In genomic region chr19:7185715-7186291, GRCm38 (mm10) we compare ENCODE assay signal across 12 mouse cellular contexts. TPM values are rescaled to one million over a fixed set of nuclear protein-coding genes. Genes with fewer than 3 reads are reported as not detected.
DNase-seq lines count a peak whose midpoint lies in the region; ATAC-seq lines count a peak whose summit lies in the region.
"Had no signal": no experiment of that assay in that cellular context is flagged by ENCODE, and none has a peak within 500 bp of the region (broad histone marks: within the 10 kb centered on the region; RNA-seq: fewer than 3 reads in every experiment).

No protein-coding gene starts in this region.

- H3K4me3 ChIP-seq in hindbrain, embryonic 10.5 days = peak overlapping the region; percentile 33
- H3K4me3 ChIP-seq in hindbrain, embryonic 16.5 days (ENCODE audit: low read length) = no peak overlapping the region
- H3K4me3 ChIP-seq in intestine, embryonic 14.5 days (ENCODE audit: low read depth, low read length) = no peak overlapping the region
- no peak overlapping the region for H3K4me3 ChIP-seq in midbrain, embryonic 15.5 days
- H3K4me3 ChIP-seq: heart, embryonic 13.5 days; lung, embryonic 15.5 days had no signal

- peaks cover 76% of the 10 kb centered on the region for H3K4me1 ChIP-seq in hindbrain, embryonic 10.5 days (replicated peaks)
- peaks cover 25% of the 10 kb centered on the region for H3K4me1 ChIP-seq in hindbrain, embryonic 16.5 days (ENCODE audit: control insufficient read depth, insufficient read depth, low read depth, low read length)
- H3K4me1 ChIP-seq in intestine, embryonic 14.5 days (replicated peaks; ENCODE audit: control insufficient read depth, insufficient read depth, low read length) = peaks cover 22% of the 10 kb centered on the region
- peaks cover 38% of the 10 kb centered on the region for H3K4me1 ChIP-seq in midbrain, embryonic 15.5 days

- DNase-seq in hindbrain, embryonic 10.5 days (ENCODE audit: low spot score) = peak; percentile 61
- peak; percentile 76 for DNase-seq in embryo, embryonic 10.5 days (ENCODE audit: low spot score)
- DNase-seq in intestine, embryonic 14.5 days (ENCODE audit: low spot score) = peak; percentile 57
- DNase-seq in adrenal gland, postnatal 4 days (ENCODE audit: low spot score in 2 of 2) = no peak
- no peak for DNase-seq in left cerebral cortex, adult 18-20 months (ENCODE audit: low spot score in 2 of 2)
- DNase-seq: cerebellum, adult 9-11 months had no signal

- H3K36me3 ChIP-seq in hindbrain, embryonic 10.5 days = no peaks in the 10 kb centered on the region
- no peaks in the 10 kb centered on the region for H3K36me3 ChIP-seq in hindbrain, embryonic 16.5 days (ENCODE audit: control insufficient read depth, insufficient read depth, low read length)
- H3K36me3 ChIP-seq in intestine, embryonic 14.5 days (ENCODE audit: control insufficient read depth, insufficient read depth, low read length) = no peaks in the 10 kb centered on the region
- no peaks in the 10 kb centered on the region for H3K36me3 ChIP-seq in midbrain, embryonic 15.5 days (replicated peaks)
- H3K36me3 ChIP-seq: heart, embryonic 13.5 days; lung, embryonic 15.5 days had no signal

- 5% methylated on average over 18 of the region's 18 CpGs for WGBS in hindbrain, embryonic 10.5 days
- whole genome bisulfite sequencing in hindbrain, embryonic 16.5 days = 8% methylated on average over 18 of the region's 18 CpGs
- WGBS in intestine, embryonic 14.5 days = 8% methylated on average over 18 of the region's 18 CpGs
- WGBS in midbrain, embryonic 15.5 days = 8% methylated on average over 18 of the region's 18 CpGs

- H3K27me3 ChIP-seq in hindbrain, embryonic 10.5 days (ENCODE audit: insufficient read depth, poor library complexity, severe bottlenecking) = peaks cover 89% of the 10 kb centered on the region
- peaks cover 12% of the 10 kb centered on the region for H3K27me3 ChIP-seq in hindbrain, embryonic 16.5 days (replicated peaks; ENCODE audit: control insufficient read depth, insufficient read depth, low read length)
- H3K27me3 ChIP-seq in intestine, embryonic 14.5 days (replicated peaks; ENCODE audit: control insufficient read depth, insufficient read depth, low read length) = no peaks in the 10 kb centered on the region
- H3K27me3 ChIP-seq in midbrain, embryonic 15.5 days (replicated peaks) = peaks cover 32% of the 10 kb centered on the region

- peak overlapping the region; percentile 85 for H3K27ac ChIP-seq in hindbrain, embryonic 10.5 days
- no peak overlapping the region for H3K27ac ChIP-seq in hindbrain, embryonic 16.5 days (ENCODE audit: low read depth, low read length)
- no peak overlapping the region for H3K27ac ChIP-seq in intestine, embryonic 14.5 days (ENCODE audit: low read depth)
- H3K27ac ChIP-seq in midbrain, embryonic 15.5 days = no peak overlapping the region
- H3K27ac ChIP-seq: heart, embryonic 13.5 days; lung, embryonic 15.5 days had no signal

- H3K9me3 ChIP-seq in hindbrain, embryonic 10.5 days = no peaks in the 10 kb centered on the region
- no peaks in the 10 kb centered on the region for H3K9me3 ChIP-seq in hindbrain, embryonic 16.5 days (ENCODE audit: control insufficient read depth, low read length)
- no peaks in the 10 kb centered on the region for H3K9me3 ChIP-seq in intestine, embryonic 14.5 days (ENCODE audit: control insufficient read depth, low read length)
- H3K9me3 ChIP-seq in midbrain, embryonic 15.5 days = no peaks in the 10 kb centered on the region
- H3K9me3 ChIP-seq: heart, embryonic 13.5 days; lung, embryonic 15.5 days had no signal

- ATAC-seq in hindbrain, embryonic 16.5 days = no peak
- no peak for ATAC-seq in intestine, embryonic 14.5 days (replicated peaks; ENCODE audit: low FRiP score, low TSS enrichment, low read depth)
- ATAC-seq in midbrain, embryonic 15.5 days (replicated peaks) = no peak
- ATAC-seq in megakaryocyte-erythroid progenitor cell, adult 5-6 weeks (replicated peaks; ENCODE audit: low FRiP score, low TSS enrichment, poor library complexity, severe bottlenecking) = no peak
- ATAC-seq: CD4-positive, CD25-positive, alpha-beta regulatory T cell, adult 4 months had no signal

- H3K4me2 ChIP-seq in hindbrain, embryonic 16.5 days (ENCODE audit: low read length) = no peak overlapping the region
- H3K4me2 ChIP-seq in intestine, embryonic 14.5 days (ENCODE audit: low read length) = peak overlapping the region; percentile 20
- peak overlapping the region; percentile 11; the same call in 1 of the 2 replicates for H3K4me2 ChIP-seq in midbrain, embryonic 15.5 days
- H3K4me2 ChIP-seq: heart, embryonic 13.5 days; lung, embryonic 15.5 days had no signal

- no peak overlapping the region for H3K9ac ChIP-seq in hindbrain, embryonic 16.5 days (ENCODE audit: low read depth, low read length)
- H3K9ac ChIP-seq in intestine, embryonic 14.5 days (ENCODE audit: low read length) = no peak overlapping the region
- no peak overlapping the region for H3K9ac ChIP-seq in midbrain, embryonic 15.5 days
- H3K9ac ChIP-seq: heart, embryonic 13.5 days; lung, embryonic 15.5 days had no signal

RNA-seq across cellular contexts. Expression of gene Otub1, which starts 20.3 kb away (rescaled TPM):
- polyA plus RNA-seq in hindbrain, embryonic 10.5 days (2016; fragmentation: Nextera tagmentation; extraction: Ambion mirVana) = 273 and 309 TPM in 2 replicates
- polyA plus RNA-seq in hindbrain, embryonic 16.5 days (2015; fragmentation: Nextera tagmentation; extraction: Ambion mirVana) = 246 and 249 TPM in 2 replicates
- 205 and 224 TPM in 2 replicates for polyA plus RNA-seq in intestine, embryonic 14.5 days (2014; fragmentation: Nextera tagmentation; extraction: Ambion mirVana)
- polyA plus RNA-seq in midbrain, embryonic 15.5 days (2015; fragmentation: Nextera tagmentation; extraction: Ambion mirVana) = 242 and 255 TPM in 2 replicates
- 100 to 1,000 TPM; 133 to 135 TPM for total RNA-seq in adrenal gland, postnatal 4 days (2021)
- 100 to 1,000 TPM; 274 to 284 TPM for total RNA-seq in left cerebral cortex, adult 18-20 months (2021)
- 51.9 and 60.3 TPM in 2 replicates for total RNA-seq in megakaryocyte-erythroid progenitor cell, adult 5-6 weeks (2014; fragmentation: Nextera tagmentation)
- total RNA-seq in megakaryocyte-erythroid progenitor cell, adult 5-6 weeks (2017) = 59.8 and 81.4 TPM in 2 replicates

RNA-seq across cellular contexts. Expression of gene Cox8a, which starts 31.6 kb away (rescaled TPM):
- 914 and 944 TPM in 2 replicates for polyA plus RNA-seq in hindbrain, embryonic 10.5 days (2016; fragmentation: Nextera tagmentation; extraction: Ambion mirVana)
- 1,071 and 1,270 TPM in 2 replicates for polyA plus RNA-seq in hindbrain, embryonic 16.5 days (2015; fragmentation: Nextera tagmentation; extraction: Ambion mirVana)
- polyA plus RNA-seq in intestine, embryonic 14.5 days (2014; fragmentation: Nextera tagmentation; extraction: Ambion mirVana) = 1,241 and 1,347 TPM in 2 replicates
- polyA plus RNA-seq in midbrain, embryonic 15.5 days (2015; fragmentation: Nextera tagmentation; extraction: Ambion mirVana) = 837 and 848 TPM in 2 replicates
- 100 to 1,000 TPM; 687 to 720 TPM for total RNA-seq in adrenal gland, postnatal 4 days (2021)
- 1,000 to 10,000 TPM in 1 of 2 experiments, 100 to 1,000 TPM in 1; 906 to 1,040 TPM for total RNA-seq in left cerebral cortex, adult 18-20 months (2021)
- total RNA-seq in megakaryocyte-erythroid progenitor cell, adult 5-6 weeks (2014; fragmentation: Nextera tagmentation) = 777 and 822 TPM in 2 replicates
- 576 and 680 TPM in 2 replicates for total RNA-seq in megakaryocyte-erythroid progenitor cell, adult 5-6 weeks (2017)

RNA-seq across cellular contexts. Expression of gene Naa40, which starts 55.2 kb away (rescaled TPM):
- 89.8 and 96.5 TPM in 2 replicates for polyA plus RNA-seq in hindbrain, embryonic 10.5 days (2016; fragmentation: Nextera tagmentation; extraction: Ambion mirVana)
- polyA plus RNA-seq in hindbrain, embryonic 16.5 days (2015; fragmentation: Nextera tagmentation; extraction: Ambion mirVana) = 60.6 and 66.9 TPM in 2 replicates
- 67.4 and 73.0 TPM in 2 replicates for polyA plus RNA-seq in intestine, embryonic 14.5 days (2014; fragmentation: Nextera tagmentation; extraction: Ambion mirVana)
- polyA plus RNA-seq in midbrain, embryonic 15.5 days (2015; fragmentation: Nextera tagmentation; extraction: Ambion mirVana) = 70.1 and 75.1 TPM in 2 replicates
- 10 to 100 TPM; 47.1 to 48.3 TPM for total RNA-seq in adrenal gland, postnatal 4 days (2021)
- total RNA-seq in left cerebral cortex, adult 18-20 months (2021) = 10 to 100 TPM; 27.7 to 29.8 TPM
- 66.8 and 78.6 TPM in 2 replicates for total RNA-seq in megakaryocyte-erythroid progenitor cell, adult 5-6 weeks (2014; fragmentation: Nextera tagmentation)
- total RNA-seq in megakaryocyte-erythroid progenitor cell, adult 5-6 weeks (2017) = 45.4 and 49.0 TPM in 2 replicates

Comparison
In these comparisons a context has a peak if more than half of its experiments do, and no peak if none do; other contexts are left out.
1. DNase-seq: peak in hindbrain, embryonic 10.5 days (single experiment), embryo, embryonic 10.5 days (single experiment) and intestine, embryonic 14.5 days (single experiment); none in adrenal gland, postnatal 4 days (0 of 2) and left cerebral cortex, adult 18-20 months (0 of 2).